Mouse (Mus musculus) kidney, postnatal 4 days (tissue): Measurements from ENCODE around the gene Ddx54.
A peak's percentile ranks its signal among the peaks of the same experiment; 100 is the strongest.

Experiments
- DNase-seq, 2 experiments: peaks; one replicate each; pipeline ENCODE4 v3.0.0; 2021; ENCODE audit warnings: mixed read lengths in 2 of 2

The Ddx54 gene

GRCm38 (mm10) chr5:120612442-120612821, at the start of gene Ddx54, which contains the start of gene Rita1:
Gene Ddx54, plus strand, starts transcription at chr5:120612739.
Gene Rita1, minus strand, starts transcription at chr5:120612589.
- peak; percentile 98 to 99 for DNase-seq

DNA sequence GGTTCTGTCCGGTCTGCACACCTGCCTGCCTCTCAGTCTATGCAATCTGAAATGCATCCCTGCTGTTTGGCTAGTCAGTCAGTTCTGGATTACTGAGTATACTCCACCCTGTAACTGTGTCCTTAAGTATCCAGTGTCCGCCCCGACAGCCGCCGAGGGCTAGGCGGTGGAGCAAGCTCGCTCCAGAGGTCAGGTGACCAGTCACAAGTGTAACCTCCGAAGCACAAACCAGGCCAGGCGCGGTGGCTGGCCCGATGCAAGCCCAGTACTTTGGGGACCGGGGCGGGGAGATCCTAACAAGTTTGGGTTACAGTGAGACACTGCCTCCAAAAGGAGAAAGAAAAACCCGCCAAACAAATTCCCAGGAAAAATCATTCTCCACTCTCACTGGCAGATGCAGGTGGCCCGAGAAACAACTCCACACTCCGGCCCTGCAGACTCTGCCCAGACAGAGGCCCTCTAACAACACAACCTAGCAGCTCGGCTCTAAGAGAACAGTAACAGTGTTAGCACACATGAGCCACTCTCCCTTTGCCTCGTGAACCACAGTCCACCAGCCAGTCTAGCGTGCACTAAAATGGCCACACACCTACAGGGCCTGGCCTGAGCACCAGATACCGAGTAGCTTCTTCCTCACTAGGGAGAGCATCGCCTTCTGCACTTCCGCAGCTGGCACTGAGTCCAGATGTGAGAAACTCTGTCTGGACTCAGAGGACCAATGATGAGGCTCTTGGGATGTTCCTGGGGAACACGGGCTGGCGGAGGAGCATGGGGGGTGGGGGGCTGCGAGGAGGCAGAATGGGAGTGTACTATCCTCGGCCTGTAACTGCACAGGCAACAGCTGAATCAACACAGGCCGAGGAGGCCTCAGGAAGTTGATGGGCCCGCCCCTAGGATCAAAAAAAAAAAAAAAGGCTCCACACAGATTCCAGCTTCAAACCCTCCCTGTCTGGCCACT, 49.3 kb upstream of the Ddx54 start:
- DNase-seq = peak; percentile 79 to 86

- DNase-seq = no peak
These were observed 48.6 kb upstream of the Ddx54 start for GRCm38 (mm10) chr5:120563914-120564311.

- DNase-seq = no peak
These were observed 47.2 kb upstream of the Ddx54 start for GRCm38 (mm10) chr5:120565171-120565905.

- peak; percentile 38 to 58 for DNase-seq
These were observed 46.4 kb upstream of the Ddx54 start for GRCm38 (mm10) chr5:120566101-120566500.

DNA sequence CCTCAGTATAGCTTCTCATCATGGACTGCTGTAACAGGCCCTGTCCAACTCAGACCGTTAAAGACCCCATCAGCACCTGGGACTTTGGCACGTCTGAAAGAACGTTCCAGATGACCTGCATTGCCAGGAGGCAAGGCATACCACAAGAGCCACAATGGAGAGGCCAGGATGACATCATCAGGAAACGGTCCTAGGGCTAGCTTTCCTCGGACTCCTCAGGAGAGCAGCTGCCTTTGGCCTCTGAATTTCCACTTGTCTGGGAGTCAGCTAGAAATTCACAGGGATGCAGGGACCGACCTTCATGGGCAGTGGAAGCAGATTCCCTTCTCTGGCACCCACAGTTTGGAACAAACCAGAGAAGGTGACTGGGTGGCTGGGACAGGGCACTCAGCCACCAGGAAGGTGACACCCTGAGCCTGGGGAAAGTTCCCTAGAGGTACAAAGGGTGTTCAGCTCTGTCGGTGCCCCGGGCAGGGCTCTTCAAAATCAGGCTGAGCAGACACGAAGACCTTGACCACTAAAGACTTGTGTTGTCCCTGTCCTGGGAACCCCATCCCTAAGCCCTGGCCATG, 45.8 kb upstream of the Ddx54 start:
- DNase-seq = peak in 1 of 2 experiments; percentile 21

- DNase-seq = peak; percentile 70 to 80
These were observed 45.3 kb upstream of the Ddx54 start for GRCm38 (mm10) chr5:120567253-120567701.

DNA sequence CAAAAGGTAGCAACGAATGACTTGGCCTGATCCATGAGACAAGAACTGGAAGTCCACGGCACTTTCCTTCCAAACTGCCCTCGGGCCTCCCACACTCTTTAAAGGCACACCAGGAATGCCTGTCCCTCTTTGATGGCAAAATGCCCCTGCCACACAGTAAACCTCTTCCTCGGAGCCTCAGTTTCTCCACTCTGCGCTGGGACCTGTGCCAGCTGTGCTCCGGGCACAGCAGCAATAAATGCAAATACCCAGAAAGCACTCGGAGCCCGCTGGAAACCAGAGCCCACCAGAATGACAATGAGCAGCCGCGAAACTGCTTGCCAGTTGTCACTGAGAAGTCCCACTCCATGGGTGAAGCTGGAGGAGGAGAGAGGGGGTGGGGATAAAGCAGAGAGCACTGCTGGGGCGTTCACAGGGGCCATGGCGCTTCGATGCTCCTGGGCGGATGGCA, 44.8 kb upstream of the Ddx54 start:
- no peak for DNase-seq

DNA sequence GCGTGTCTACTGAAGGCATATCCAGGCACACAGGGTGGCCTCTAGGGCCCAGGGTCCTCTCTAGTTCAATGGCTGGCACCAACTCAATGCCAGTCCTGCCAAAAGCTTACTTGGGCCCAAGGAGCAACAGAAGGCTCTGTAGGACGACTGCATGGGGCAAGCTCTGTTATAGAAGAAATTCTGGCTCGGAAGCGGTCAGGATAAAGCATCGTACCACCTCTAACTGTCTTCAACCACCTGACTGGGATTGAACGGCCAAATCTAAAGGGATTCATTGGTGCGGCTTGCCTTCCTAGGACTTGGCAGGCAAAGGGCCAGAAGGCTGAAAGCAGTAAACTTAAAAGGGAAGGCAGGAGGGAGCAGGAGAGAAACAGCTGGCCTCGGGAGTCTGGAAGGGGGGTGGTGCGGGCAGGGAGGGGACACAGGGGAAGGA, 44.2 kb upstream of the Ddx54 start:
- no peak for DNase-seq

GRCm38 (mm10) chr5:120568964-120569363, 43.6 kb upstream of the Ddx54 start:
- no peak for DNase-seq

- DNase-seq = no peak
These were observed 42.7 kb upstream of the Ddx54 start for GRCm38 (mm10) chr5:120569791-120570190.

DNA sequence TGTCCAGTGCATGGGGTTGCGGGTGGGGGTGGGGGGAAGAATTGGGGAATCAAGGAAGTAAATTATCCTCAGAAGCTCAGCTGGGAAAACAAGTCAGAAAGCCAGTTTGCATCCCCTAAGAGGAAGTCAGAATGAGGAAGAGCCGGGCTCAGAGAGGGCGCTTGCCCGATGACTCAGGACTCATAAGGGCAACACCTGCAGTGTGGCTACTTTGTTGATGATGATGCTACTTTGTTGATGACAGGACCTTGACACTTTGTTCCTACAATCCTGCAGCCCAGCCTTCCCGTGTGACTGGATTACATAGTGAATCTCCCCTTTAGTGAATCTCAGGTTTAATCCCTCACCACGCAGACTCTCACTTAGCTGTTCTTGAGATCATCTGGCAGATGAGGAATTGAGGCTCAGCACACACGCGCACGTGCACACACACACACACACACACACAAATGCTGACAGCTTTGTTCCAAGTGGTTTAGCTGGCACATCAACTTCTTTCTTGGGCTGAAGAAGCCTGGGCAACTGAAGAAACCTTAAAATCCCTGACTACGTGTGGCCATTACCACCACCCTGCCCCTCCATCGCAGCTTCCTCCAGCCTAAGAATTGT, 42.1 kb upstream of the Ddx54 start:
- DNase-seq = no peak

DNA sequence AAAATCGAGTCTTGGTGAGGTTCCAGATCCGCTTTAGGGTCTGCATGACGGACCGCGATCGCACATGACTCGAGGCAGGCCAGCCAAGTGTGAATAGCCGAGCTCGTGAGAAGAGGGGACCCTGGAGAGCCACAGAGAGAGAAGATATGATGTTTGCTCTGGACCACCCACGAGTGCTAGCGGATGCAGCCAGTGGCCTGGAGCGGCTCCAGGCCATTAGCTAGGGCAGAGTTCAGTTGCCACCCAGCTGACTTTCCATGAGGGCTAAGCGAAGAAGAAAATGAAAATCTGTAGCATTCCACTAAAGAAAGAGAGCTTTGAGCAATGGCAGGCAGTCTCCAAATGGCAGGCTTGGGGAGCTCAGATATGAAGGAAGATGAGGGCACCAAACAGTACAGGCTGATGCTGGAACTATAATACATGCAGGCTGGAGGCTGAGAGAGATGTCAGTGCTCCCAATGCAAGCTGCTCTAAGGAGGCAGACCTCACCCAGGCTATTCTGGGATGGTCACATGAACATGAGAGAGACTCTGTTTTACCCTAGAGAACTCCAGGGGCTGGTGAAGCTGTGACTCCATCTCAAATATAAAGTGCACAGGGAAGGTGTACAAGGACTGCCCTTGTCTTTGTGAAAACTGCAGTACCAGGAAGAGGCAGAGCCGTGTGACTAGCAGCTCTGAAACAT, 41.3 kb upstream of the Ddx54 start:
- DNase-seq = peak; percentile 69 to 78

DNA sequence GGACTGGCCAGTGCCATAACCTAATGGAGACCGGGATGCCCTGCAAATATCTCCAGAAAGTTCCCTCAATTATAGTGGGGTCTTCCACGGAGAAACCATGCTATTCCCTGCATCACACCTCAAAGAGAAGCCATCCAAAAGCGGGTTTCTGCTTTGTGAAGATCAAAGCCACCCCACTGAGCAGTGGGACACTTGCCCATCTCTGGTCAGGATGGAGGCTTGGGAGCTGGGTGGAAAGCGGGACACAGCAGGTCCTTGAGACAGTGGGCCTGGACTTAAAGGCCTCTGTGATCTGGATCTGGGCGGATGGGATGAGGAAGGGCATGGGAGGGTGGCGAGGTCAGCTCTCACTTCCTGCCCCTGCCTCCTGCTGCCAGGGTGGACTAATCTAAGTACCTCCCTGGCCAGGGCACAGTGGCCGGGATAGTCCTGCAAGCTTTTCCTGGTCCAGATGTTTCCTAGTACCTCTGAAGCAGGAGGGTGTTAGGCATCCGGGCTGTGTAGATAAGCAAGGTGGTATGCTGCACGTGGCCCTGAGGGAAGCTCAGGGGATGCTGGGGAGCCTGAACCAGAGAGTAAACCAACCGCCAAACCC, 38.0 kb upstream of the Ddx54 start:
- DNase-seq = no peak

DNA sequence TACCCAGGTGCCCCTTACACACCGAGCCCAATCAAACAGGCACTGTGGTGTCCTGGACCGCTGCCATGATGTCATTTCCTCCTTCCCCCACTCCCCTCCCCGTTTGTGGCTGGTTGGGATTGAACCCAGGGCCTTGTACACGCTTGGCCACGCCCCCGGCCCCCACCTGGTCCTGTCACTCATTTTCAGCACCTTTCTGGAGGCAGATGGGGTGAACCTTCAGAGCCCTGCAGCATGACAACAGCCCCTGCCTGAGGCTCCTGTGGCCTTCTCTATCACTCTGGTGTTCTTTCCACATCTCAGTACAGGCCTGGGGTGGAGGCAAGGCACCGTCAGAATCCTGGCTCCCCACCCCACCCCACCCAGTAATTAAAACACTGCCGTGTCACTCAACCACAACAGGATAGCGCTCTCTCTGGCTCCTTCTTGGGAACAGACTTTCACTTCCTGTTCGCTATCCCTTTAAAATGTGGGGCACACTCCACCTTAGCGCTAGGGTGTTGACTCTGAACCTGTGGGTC, 35.7 kb upstream of the Ddx54 start:
- DNase-seq = no peak

GRCm38 (mm10) chr5:120577935-120578441, 34.6 kb upstream of the Ddx54 start:
- DNase-seq = peak in 1 of 2 experiments; percentile 61

GRCm38 (mm10) chr5:120578504-120579081, 33.9 kb upstream of the Ddx54 start:
- DNase-seq = peak; percentile 82 to 87

DNA sequence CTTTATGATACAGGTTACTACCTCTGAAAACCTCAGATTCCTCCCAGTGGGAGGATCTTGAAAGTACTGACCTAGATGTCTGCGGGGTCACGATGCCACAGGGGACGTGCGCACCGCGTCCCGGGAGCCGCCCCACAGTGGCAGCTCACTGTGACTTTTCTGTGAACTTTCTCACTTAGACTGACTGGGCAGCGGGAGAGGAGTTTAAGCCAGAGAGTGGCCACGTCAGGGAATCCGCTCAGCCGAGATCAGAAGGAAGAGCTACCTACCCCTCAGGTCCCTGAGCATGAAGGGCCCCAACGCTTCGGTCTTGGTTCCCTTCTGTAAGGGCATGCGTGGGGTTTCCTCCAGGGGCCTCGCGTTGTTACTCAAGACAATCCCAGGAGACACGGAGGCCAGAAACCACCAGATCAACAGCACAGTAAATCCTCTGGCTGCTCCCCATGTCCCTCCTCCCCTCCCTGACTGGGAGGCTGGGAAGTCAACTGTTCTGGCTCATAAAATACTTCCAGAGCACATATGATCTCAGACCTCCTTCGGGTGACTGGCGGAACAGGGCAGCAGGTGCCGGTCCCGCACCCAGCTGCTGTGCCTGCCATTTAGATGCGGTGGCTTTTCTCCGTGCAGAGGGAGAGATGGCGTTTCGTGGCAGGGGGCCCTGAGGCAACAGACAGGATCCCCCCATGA, 33.2 kb upstream of the Ddx54 start:
- DNase-seq = peak; percentile 75 to 85

DNA sequence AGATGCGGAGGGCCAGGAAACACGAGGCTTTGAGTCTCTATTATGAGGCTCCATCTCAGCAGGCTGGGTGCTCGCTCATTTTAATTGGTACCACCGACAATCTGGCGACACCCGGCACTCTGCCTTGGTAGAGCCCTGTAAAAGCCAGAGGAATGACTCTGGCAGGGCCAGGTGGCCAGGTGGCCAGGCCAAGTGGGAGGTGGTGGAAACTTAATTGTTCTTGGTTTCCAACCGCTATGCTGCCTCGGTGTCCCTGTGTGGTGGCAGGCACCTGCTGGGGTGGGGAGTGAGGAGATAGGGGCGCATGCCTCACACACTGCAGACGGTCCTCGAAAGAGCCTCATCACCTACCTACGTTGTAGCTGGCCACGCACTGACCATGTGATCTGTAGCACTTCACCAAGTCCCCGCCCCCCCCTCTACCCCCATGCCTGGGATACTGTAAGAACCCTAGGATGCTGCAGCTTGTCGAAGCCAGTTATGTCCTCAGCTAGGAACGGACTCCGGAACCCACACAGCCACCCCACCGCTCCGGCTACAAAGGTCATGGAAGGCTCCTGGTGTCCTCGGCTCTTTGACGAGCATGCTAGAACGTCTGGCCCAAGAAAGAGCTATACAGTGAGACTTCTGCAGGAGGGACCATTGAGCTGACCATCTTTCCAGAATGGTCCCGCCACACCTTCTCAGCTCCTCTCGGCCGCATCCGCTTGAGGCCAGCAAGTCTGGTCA, 32.5 kb upstream of the Ddx54 start:
- DNase-seq = no peak
